Mouse (Mus musculus): ENCODE measurements around the gene Rasgef1b.

- TF ChIP-seq CTCF (IDR thresholded peaks at IDR 0.05; ENCODE audit: low read depth, low read length) (no peak), POLR2A (IDR thresholded peaks at IDR 0.05; ENCODE audit: extremely low read depth, insufficient read depth, low read length) (no peak)
Observed at GRCm38 (mm10) chr5:99521411-99521810, 207.5 kb downstream of the Rasgef1b start.

Data from liver, adult 2 months (tissue).